Mouse (Mus musculus): Measurements from ENCODE around the gene Opn1sw.
"Not testable (repeated sequence)": the region's sequence is repeated elsewhere in the genome, so short reads cannot be mapped to it uniquely, and the experiment has no call there.

Gene Opn1sw

DNA sequence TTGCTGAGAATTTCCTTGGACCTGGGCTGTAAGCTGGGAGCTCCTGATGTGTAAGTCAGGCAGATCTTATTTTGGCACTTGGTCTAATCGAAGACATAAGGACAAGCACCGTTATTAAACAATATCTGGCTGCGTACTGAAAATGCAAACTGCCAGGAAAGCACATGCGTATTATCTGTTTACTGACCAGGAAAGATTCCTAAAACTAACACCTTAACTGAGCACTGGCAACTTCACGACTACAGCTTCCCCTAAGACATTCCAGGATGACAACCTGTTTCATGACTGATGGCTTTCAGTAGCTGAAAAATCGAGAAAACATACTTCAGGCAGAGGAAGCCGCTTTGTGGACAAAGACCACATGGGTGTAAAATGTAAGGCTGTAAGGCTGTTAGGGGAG lies 41.1 kb downstream of the Opn1sw start:
- DNase-seq (ENCODE audit: low spot score in 2 of 2): no peak

DNA sequence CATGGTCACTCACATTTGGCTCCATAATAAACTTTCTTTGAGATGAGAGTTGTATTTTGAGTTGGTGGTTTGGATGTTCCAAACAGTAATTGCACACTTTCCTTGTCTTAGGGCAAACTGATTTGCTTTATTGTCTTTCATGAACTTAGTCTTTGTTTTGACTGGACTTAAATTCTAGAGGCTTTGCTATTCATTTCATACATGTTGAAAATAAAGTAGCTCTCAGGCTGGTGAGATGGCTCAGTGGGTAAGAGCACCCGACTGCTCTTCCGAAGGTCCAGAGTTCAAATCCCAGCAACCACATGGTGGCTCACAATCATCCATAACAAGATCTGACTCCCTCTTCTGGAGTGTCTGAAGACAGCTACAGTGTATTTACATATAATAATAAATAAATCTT lies 41.8 kb downstream of the Opn1sw start:
- DNase-seq (ENCODE audit: low spot score in 2 of 2): not testable (repeated sequence)

DNA sequence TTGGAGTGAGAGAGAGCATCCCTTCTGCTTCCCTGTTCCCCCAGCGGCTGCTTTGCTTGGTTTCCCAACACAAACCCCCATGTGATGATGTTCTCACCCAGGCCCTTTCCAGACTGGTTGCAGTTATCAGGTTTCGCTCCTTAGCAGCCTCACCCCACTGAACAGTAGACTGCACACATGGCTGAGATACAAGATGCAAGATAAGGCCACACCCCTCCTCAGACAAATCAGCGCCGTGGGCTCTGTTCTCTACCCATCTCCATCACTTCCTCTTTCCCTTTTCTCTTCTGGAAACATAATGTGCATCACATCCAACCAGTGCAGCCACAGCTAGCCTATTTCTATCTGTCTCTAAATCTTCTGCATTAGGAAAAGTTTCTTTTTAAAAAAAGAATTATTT lies 58.8 kb downstream of the Opn1sw start:
- no peak for DNase-seq (ENCODE audit: low spot score in 2 of 2)

- no peak for DNase-seq (ENCODE audit: low spot score in 2 of 2)
Measured at GRCm38 (mm10) chr6:29326961-29327360, 61.3 kb downstream of the Opn1sw start.

Measured in frontal cortex, postnatal 25 days (tissue).